Mouse (Mus musculus): ENCODE results near the gene Atp9a. TPM values are rescaled to one million over a fixed set of nuclear protein-coding genes. Genes with fewer than 3 reads are reported as not detected.

Atp9a gene
- polyA plus RNA-seq, 1 experiment from 2014 or later: 1.8 TPM

Small RNA genes lying within 50 kb of the gene (microRNA-seq; reads per million reads assigned to microRNA genes)
- not detected for gene Mir7004

Other genes with a start within 250 kb of the Atp9a start
- gene Nfatc2, start 140.8 kb downstream of the Atp9a start, polyA plus RNA-seq (2015; fragmentation: Nextera tagmentation; extraction: Ambion mirVana): 0.08 and 0.21 TPM in 2 replicates
- gene Sall4, start 25.5 kb upstream of the Atp9a start, polyA plus RNA-seq (2015; fragmentation: Nextera tagmentation; extraction: Ambion mirVana): 5.4 and 7.3 TPM in 2 replicates
- 12.0 and 13.7 TPM in 2 replicates for gene Zfp64, start 213.2 kb upstream of the Atp9a start, polyA plus RNA-seq (2015; fragmentation: Nextera tagmentation; extraction: Ambion mirVana)

Data from liver, embryonic 13.5 days (tissue).